Comparison of ENCODE assay signal across 20 mouse cellular contexts in the genomic region with DNA sequence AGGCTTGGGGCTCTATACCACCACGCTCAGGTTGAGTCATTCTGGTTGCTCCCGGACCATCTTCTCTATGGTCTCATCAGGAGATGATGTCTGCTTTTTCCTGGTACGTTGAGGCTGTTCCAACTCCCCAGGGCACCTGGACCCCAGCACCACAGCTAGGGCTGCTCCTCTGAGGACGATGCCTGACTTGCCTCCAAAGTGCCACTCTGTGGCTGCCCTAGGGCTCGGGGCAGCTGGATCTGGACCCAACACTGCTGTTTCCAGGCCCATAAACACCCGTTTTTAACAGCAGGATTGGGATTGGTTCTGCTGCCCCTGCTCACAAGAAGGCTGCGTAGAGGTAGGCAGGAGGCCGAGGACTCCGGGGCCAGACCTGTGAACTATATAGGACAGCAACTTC. TPM values are rescaled to one million over a fixed set of nuclear protein-coding genes. Genes with fewer than 3 reads are reported as not detected.
DNase-seq lines count a peak whose midpoint lies in the region; ATAC-seq and TF ChIP-seq lines count a peak whose summit lies in the region.
"Had no signal": no experiment of that assay in that cellular context is flagged by ENCODE, and none has a peak within 500 bp of the region (broad histone marks: within the 10 kb centered on the region; RNA-seq: fewer than 3 reads in every experiment).

No protein-coding gene starts in this region.

- no peak overlapping the region for H3K4me2 ChIP-seq in forebrain, embryonic 14.5 days (ENCODE audit: low read length)
- no peak overlapping the region for H3K4me2 ChIP-seq in forebrain, embryonic 13.5 days
- no peak overlapping the region for H3K4me2 ChIP-seq in hindbrain, embryonic 13.5 days
- H3K4me2 ChIP-seq in hindbrain, embryonic 12.5 days (replicated peaks), result no peak overlapping the region
- H3K4me2 ChIP-seq in limb, embryonic 11.5 days (ENCODE audit: low read depth, severe bottlenecking), result no peak overlapping the region
- H3K4me2 ChIP-seq: kidney, embryonic 15.5 days; lung, embryonic 15.5 days had no signal

- no peak overlapping the region for H3K4me3 ChIP-seq in forebrain, embryonic 14.5 days (ENCODE audit: low read depth, low read length)
- H3K4me3 ChIP-seq in forebrain, embryonic 13.5 days, result no peak overlapping the region
- no peak overlapping the region for H3K4me3 ChIP-seq in hindbrain, embryonic 13.5 days
- H3K4me3 ChIP-seq in hindbrain, embryonic 12.5 days, result no peak overlapping the region
- no peak overlapping the region for H3K4me3 ChIP-seq in bone marrow, adult 2 months (replicated peaks; ENCODE audit: control insufficient read depth, low read depth, low read length)
- no peak overlapping the region for H3K4me3 ChIP-seq in limb, embryonic 11.5 days (ENCODE audit: low read depth, low read length)
- H3K4me3 ChIP-seq: heart, embryonic 12.5 days; kidney, embryonic 15.5 days; layer of hippocampus, adult 2 months; lung, embryonic 15.5 days had no signal

- H3K9ac ChIP-seq in forebrain, embryonic 14.5 days (ENCODE audit: low read length), result no peak overlapping the region
- H3K9ac ChIP-seq in forebrain, embryonic 13.5 days, result no peak overlapping the region
- H3K9ac ChIP-seq in hindbrain, embryonic 13.5 days, result no peak overlapping the region
- no peak overlapping the region for H3K9ac ChIP-seq in hindbrain, embryonic 12.5 days
- peak overlapping the region; percentile 3; the same call in 1 of the 2 replicates for H3K9ac ChIP-seq in limb, embryonic 11.5 days (ENCODE audit: low read length)
- H3K9ac ChIP-seq: heart, embryonic 12.5 days; kidney, embryonic 15.5 days; lung, embryonic 15.5 days had no signal

- no peak for TF ChIP-seq CTCF in bone marrow, adult 2 months (IDR thresholded peaks at IDR 0.05; ENCODE audit: control insufficient read depth, insufficient read depth, low read length)

- no peak for ATAC-seq in forebrain, embryonic 14.5 days
- no peak for ATAC-seq in forebrain, embryonic 13.5 days
- no peak for ATAC-seq in hindbrain, embryonic 13.5 days (ENCODE audit: low FRiP score)
- ATAC-seq in hindbrain, embryonic 12.5 days (ENCODE audit: low FRiP score), result no peak
- no peak for ATAC-seq in limb, embryonic 11.5 days (ENCODE audit: insufficient number of reproducible peaks, low FRiP score, low TSS enrichment, low read depth)
- ATAC-seq: intestine, embryonic 16.5 days had no signal

- TF ChIP-seq POLR2A in bone marrow, adult 2 months (IDR thresholded peaks at IDR 0.05; ENCODE audit: borderline replicate concordance, control insufficient read depth, low read depth, low read length), result no peak; the same call in 1 of the 2 replicates

- no peak for DNase-seq in forebrain, embryonic 14.5 days (ENCODE audit: low spot score)
- no peak for DNase-seq in limb, embryonic 11.5 days (ENCODE audit: low spot score)
- DNase-seq in c-Kit-positive CD71-positive TER-119-positive erythroid progenitor cells, embryonic 14.5 days (ENCODE audit: low spot score), result no peak
- DNase-seq in testis, postnatal 14 days (ENCODE audit: low spot score), result no peak
- DNase-seq: adrenal gland, postnatal 25 days; embryo, embryonic 11 days; gastrocnemius, postnatal 14 days; left cerebral cortex, postnatal 4 days; right cerebral cortex, postnatal 14 days; thymus, postnatal 25 days had no signal

- WGBS in forebrain, embryonic 14.5 days, result 80% methylated on average over 9 of the region's 9 CpGs
- WGBS in forebrain, embryonic 13.5 days, result 90% methylated on average over 9 of the region's 9 CpGs
- 87% methylated on average over 9 of the region's 9 CpGs for WGBS in hindbrain, embryonic 13.5 days
- 86% methylated on average over 9 of the region's 9 CpGs for WGBS in hindbrain, embryonic 12.5 days
- WGBS in bone marrow, adult 2 months, result 84% methylated on average over 9 of the region's 9 CpGs
- WGBS in limb, embryonic 11.5 days, result 69% methylated on average over 9 of the region's 9 CpGs

- peaks cover 26% of the 10 kb centered on the region for H3K4me1 ChIP-seq in forebrain, embryonic 14.5 days (ENCODE audit: control insufficient read depth, insufficient read depth, low read length)
- H3K4me1 ChIP-seq in forebrain, embryonic 13.5 days, result peaks cover 50% of the 10 kb centered on the region
- peaks cover 50% of the 10 kb centered on the region for H3K4me1 ChIP-seq in hindbrain, embryonic 13.5 days (replicated peaks)
- H3K4me1 ChIP-seq in hindbrain, embryonic 12.5 days, result peaks cover 43% of the 10 kb centered on the region
- peaks cover 5% of the 10 kb centered on the region for H3K4me1 ChIP-seq in bone marrow, adult 2 months (ENCODE audit: control insufficient read depth, insufficient read depth, low read length)
- H3K4me1 ChIP-seq in limb, embryonic 11.5 days (ENCODE audit: control insufficient read depth, insufficient read depth, low read length), result peaks cover 44% of the 10 kb centered on the region

- H3K27ac ChIP-seq in forebrain, embryonic 14.5 days (ENCODE audit: low read depth, low read length), result peak overlapping the region; percentile 27; the same call in 1 of the 2 replicates
- H3K27ac ChIP-seq in forebrain, embryonic 13.5 days, result no peak overlapping the region
- 0 out of 2 replicates have a peak overlapping the region, but pooled peaks have one; percentile 0 for H3K27ac ChIP-seq in hindbrain, embryonic 13.5 days
- H3K27ac ChIP-seq in hindbrain, embryonic 12.5 days, result no peak overlapping the region
- H3K27ac ChIP-seq in bone marrow, adult 2 months (ENCODE audit: control insufficient read depth, insufficient read depth, low read depth, low read length, poor library complexity), result peak overlapping the region; percentile 53
- no peak overlapping the region for H3K27ac ChIP-seq in limb, embryonic 11.5 days (replicated peaks; ENCODE audit: low read depth, low read length)
- H3K27ac ChIP-seq: layer of hippocampus, adult 2 months; lung, embryonic 15.5 days had no signal

- no peaks in the 10 kb centered on the region for H3K9me3 ChIP-seq in forebrain, embryonic 14.5 days (replicated peaks; ENCODE audit: control insufficient read depth, low read length)
- H3K9me3 ChIP-seq in forebrain, embryonic 13.5 days (replicated peaks), result no peaks in the 10 kb centered on the region
- no peaks in the 10 kb centered on the region for H3K9me3 ChIP-seq in hindbrain, embryonic 13.5 days
- no peaks in the 10 kb centered on the region for H3K9me3 ChIP-seq in hindbrain, embryonic 12.5 days (replicated peaks)
- no peaks in the 10 kb centered on the region for H3K9me3 ChIP-seq in limb, embryonic 11.5 days (ENCODE audit: control insufficient read depth, low read length)
- H3K9me3 ChIP-seq: heart, embryonic 12.5 days; kidney, embryonic 15.5 days; lung, embryonic 15.5 days had no signal

- no peaks in the 10 kb centered on the region for H3K36me3 ChIP-seq in forebrain, embryonic 14.5 days (ENCODE audit: control insufficient read depth, insufficient read depth, low read length)
- H3K36me3 ChIP-seq in forebrain, embryonic 13.5 days (ENCODE audit: poor library complexity, severe bottlenecking), result no peaks in the 10 kb centered on the region
- no peaks in the 10 kb centered on the region for H3K36me3 ChIP-seq in hindbrain, embryonic 13.5 days
- H3K36me3 ChIP-seq in hindbrain, embryonic 12.5 days, result no peaks in the 10 kb centered on the region
- H3K36me3 ChIP-seq in limb, embryonic 11.5 days (ENCODE audit: control insufficient read depth, insufficient read depth, low read length), result no peaks in the 10 kb centered on the region
- H3K36me3 ChIP-seq: heart, embryonic 12.5 days; kidney, embryonic 15.5 days; lung, embryonic 15.5 days had no signal

- 0 out of 2 replicates have a peak, but pooled peaks cover 4% of the 10 kb centered on the region for H3K27me3 ChIP-seq in forebrain, embryonic 14.5 days (replicated peaks; ENCODE audit: control insufficient read depth, insufficient read depth, low read length)
- H3K27me3 ChIP-seq in forebrain, embryonic 13.5 days, result peaks cover 22% of the 10 kb centered on the region
- H3K27me3 ChIP-seq in hindbrain, embryonic 13.5 days, result peaks cover 25% of the 10 kb centered on the region
- H3K27me3 ChIP-seq in hindbrain, embryonic 12.5 days, result peaks cover 15% of the 10 kb centered on the region
- no peaks in the 10 kb centered on the region for H3K27me3 ChIP-seq in limb, embryonic 11.5 days (ENCODE audit: control insufficient read depth, insufficient read depth, low read length)
- H3K27me3 ChIP-seq: heart, embryonic 12.5 days had no signal

RNA-seq across cellular contexts. Expression of a gene that starts 45.2 kb away (rescaled TPM):
- polyA plus RNA-seq in forebrain, embryonic 14.5 days (2014; fragmentation: Nextera tagmentation; extraction: Ambion mirVana), result 3,852 and 3,863 TPM in 2 replicates
- 3,229 and 3,555 TPM in 2 replicates for polyA plus RNA-seq in forebrain, embryonic 13.5 days (2015; fragmentation: Nextera tagmentation; extraction: Ambion mirVana)
- 4,110 and 4,339 TPM in 2 replicates for polyA plus RNA-seq in hindbrain, embryonic 13.5 days (2015; fragmentation: Nextera tagmentation; extraction: Ambion mirVana)
- 3,608 and 3,685 TPM in 2 replicates for polyA plus RNA-seq in hindbrain, embryonic 12.5 days (2016; fragmentation: Nextera tagmentation; extraction: Ambion mirVana)
- polyA plus RNA-seq in bone marrow, adult 2 months (2011; ENCODE audit: insufficient read depth, insufficient read length, low replicate concordance, missing spikeins), result 387 and 760 TPM in 2 replicates
- polyA plus RNA-seq in limb, embryonic 11.5 days (2014; fragmentation: Nextera tagmentation; extraction: Ambion mirVana), result 2,996 and 3,123 TPM in 2 replicates

RNA-seq across cellular contexts. Expression of a gene that starts 58.2 kb away (rescaled TPM):
- 0.75 and 1.4 TPM in 2 replicates for polyA plus RNA-seq in forebrain, embryonic 14.5 days (2014; fragmentation: Nextera tagmentation; extraction: Ambion mirVana)
- 1.3 and 1.7 TPM in 2 replicates for polyA plus RNA-seq in forebrain, embryonic 13.5 days (2015; fragmentation: Nextera tagmentation; extraction: Ambion mirVana)
- polyA plus RNA-seq in hindbrain, embryonic 13.5 days (2015; fragmentation: Nextera tagmentation; extraction: Ambion mirVana), result 1.6 and 2.6 TPM in 2 replicates
- polyA plus RNA-seq in hindbrain, embryonic 12.5 days (2016; fragmentation: Nextera tagmentation; extraction: Ambion mirVana), result 1.2 and 1.3 TPM in 2 replicates
- not detected in 2 replicates for polyA plus RNA-seq in bone marrow, adult 2 months (2011; ENCODE audit: insufficient read depth, insufficient read length, low replicate concordance, missing spikeins)
- polyA plus RNA-seq in limb, embryonic 11.5 days (2014; fragmentation: Nextera tagmentation; extraction: Ambion mirVana), result 0.21 and 0.47 TPM in 2 replicates
- polyA plus RNA-seq: spleen, adult 2 months had no signal

Comparison
In these comparisons a context has a peak if more than half of its experiments do, and no peak if none do; other contexts are left out.
1. H3K27ac ChIP-seq: peak in forebrain, embryonic 14.5 days (single experiment), hindbrain, embryonic 13.5 days (single experiment) and bone marrow, adult 2 months (single experiment); none in forebrain, embryonic 13.5 days (single experiment), hindbrain, embryonic 12.5 days (single experiment) and limb, embryonic 11.5 days (single experiment).